Mouse (Mus musculus) myocyte (in vitro differentiated cells): Measurements from ENCODE around the gene Fth1.
A peak's percentile ranks its signal among the peaks of the same experiment; 100 is the strongest.

Source experiments
- E2F4 ChIP-seq: IDR thresholded peaks from one replicate; pipeline ENCODE4 v1.6.1; 2011; ENCODE audit warnings: mild to moderate bottlenecking, control low read depth, moderate library complexity; ENCODE audit not compliant: insufficient read depth
- MYOG ChIP-seq, 3 experiments: IDR thresholded peaks; one replicate each; pipeline ENCODE4 v1.6.1; 2011; ENCODE audit warnings: control low read depth in 2 of 3, low read depth in 2 of 3, mild to moderate bottlenecking in 2 of 3; ENCODE audit not compliant: insufficient read length in 2 of 3, control insufficient read depth in 1 of 3, insufficient read depth in 1 of 3
- SRF ChIP-seq: IDR thresholded peaks from one replicate; pipeline ENCODE4 v1.6.1; 2011; ENCODE audit warnings: low read depth; ENCODE audit not compliant: control insufficient read depth, insufficient read length
- TCF12 ChIP-seq: IDR thresholded peaks from one replicate; pipeline ENCODE4 v1.6.1; 2011; ENCODE audit warnings: mild to moderate bottlenecking, control low read depth; ENCODE audit not compliant: poor library complexity, insufficient read depth, severe bottlenecking

DNA sequence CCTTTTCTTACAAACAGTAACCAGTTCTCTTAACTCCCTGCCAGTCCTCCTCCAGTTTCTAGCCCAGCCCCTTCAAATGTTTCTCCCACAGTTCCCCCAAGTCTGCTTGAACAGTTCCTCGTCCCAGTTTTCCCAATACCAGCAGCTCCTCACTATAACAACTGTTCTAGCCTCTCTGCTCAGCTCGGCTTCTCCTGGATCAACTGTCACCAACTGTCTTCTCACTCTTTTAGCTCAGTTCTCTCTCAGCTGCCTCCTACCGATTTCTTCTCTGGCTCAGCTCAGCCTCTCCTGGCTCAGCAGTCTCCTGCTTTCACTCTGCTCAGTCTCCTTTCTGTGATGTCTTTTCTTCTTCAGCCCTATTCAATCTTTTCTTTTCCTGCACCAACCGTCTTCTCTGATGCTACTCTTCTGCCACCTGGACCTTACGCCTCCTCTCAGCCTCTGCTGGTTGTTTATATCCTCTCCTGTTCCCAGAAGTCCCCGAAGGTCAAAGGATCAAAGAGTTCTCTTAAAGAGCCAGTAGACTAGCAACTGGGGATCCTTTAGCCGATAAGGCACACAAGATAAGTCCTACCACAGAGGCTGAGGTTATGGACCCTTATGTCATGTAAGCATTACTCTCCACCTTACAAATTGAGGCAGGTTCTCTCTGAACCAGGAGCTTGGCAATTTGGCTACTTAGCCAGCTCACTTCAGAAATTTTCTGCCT is 16.0 kb upstream of the Fth1 start:
- TF ChIP-seq E2F4: no peak
- no peak for TF ChIP-seq SRF
- TF ChIP-seq TCF12: no peak
- peak in 1 of 3 experiments; percentile 56 for TF ChIP-seq MYOG (IDR thresholded peaks at IDR 0.05; ENCODE audit: control insufficient read depth in 1 of 3, insufficient read depth in 1 of 3, insufficient read length in 2 of 3, low read depth in 2 of 3)
